8 mouse cellular contexts compared by ENCODE assay signal in the genomic region with DNA sequence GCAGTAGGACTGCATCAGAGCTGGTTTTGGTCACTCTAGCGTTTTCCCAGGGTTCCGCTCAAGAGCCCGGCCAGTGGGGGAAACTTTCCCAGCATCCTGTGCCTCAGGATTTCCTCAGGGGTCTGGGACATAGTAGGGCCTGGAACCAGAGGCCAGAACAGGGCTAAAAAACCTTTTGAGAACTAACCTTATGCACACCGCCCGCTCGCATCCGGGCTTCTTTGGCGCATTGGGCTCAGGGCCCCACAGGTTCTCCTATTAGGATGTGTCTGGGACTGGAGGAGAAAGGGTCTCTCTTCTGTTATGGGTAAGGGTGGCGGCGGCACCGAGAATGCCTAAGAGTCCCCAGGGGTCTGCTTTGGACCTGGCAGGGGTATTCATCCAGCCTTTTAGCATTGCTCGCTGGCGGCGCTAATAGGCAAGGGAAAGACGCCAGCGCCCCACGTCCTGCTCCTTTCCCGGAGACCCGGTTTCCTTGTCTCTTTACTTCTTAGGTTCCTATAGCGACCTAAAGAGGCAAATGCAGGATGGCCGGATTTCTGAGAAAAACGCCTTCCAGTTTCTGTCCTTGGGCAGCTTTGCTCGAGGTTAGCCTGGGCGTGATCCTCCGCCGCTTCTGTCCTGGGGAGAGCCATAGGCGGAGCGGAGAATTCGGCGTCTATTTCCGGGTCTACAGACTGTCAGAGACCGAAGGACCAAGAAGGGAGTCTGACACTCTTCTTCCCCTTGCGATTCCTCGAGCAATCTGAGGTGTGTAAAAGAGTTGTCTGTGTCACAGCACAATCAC. TPM values are rescaled to one million over a fixed set of nuclear protein-coding genes. Genes with fewer than 3 reads are reported as not detected.
DNase-seq lines count a peak whose midpoint lies in the region; ATAC-seq lines count a peak whose summit lies in the region.

No protein-coding gene starts in this region.

- peaks cover 75% of the 10 kb centered on the region for H3K27me3 ChIP-seq in heart, embryonic 11.5 days (ENCODE audit: control insufficient read depth, insufficient read depth, low read length)
- peaks cover 79% of the 10 kb centered on the region for H3K27me3 ChIP-seq in intestine, embryonic 14.5 days (replicated peaks; ENCODE audit: control insufficient read depth, insufficient read depth, low read length)
- peaks cover 75% of the 10 kb centered on the region for H3K27me3 ChIP-seq in midbrain, embryonic 14.5 days (ENCODE audit: control insufficient read depth, insufficient read depth, low read length)

- H3K9ac ChIP-seq in heart, embryonic 11.5 days (ENCODE audit: low read depth, low read length): no peak overlapping the region
- no peak overlapping the region for H3K9ac ChIP-seq in intestine, embryonic 14.5 days (ENCODE audit: low read length)
- no peak overlapping the region for H3K9ac ChIP-seq in midbrain, embryonic 14.5 days (replicated peaks; ENCODE audit: low read length)

- no peak for DNase-seq in heart, postnatal 36 days
- no peak for DNase-seq in intestine, embryonic 14.5 days (ENCODE audit: low spot score)
- peak; percentile 55 for DNase-seq in midbrain, embryonic 14.5 days
- DNase-seq in T-cell, adult 2 months (ENCODE audit: low spot score): no peak
- DNase-seq in gastrocnemius, postnatal 25 days: no peak
- no peak for DNase-seq in left cerebral cortex, postnatal 10 days (ENCODE audit: extremely low spot score in 1 of 2, low spot score in 2 of 2)

- H3K4me3 ChIP-seq in heart, embryonic 11.5 days (ENCODE audit: low read depth, low read length): peak overlapping the region; percentile 37
- peak overlapping the region; percentile 49 for H3K4me3 ChIP-seq in brown adipose tissue, adult 24 weeks (ENCODE audit: insufficient read depth, low read depth, low read length)
- no peak overlapping the region for H3K4me3 ChIP-seq in intestine, embryonic 14.5 days (ENCODE audit: low read depth, low read length)
- peak overlapping the region; percentile 22 for H3K4me3 ChIP-seq in midbrain, embryonic 14.5 days (replicated peaks; ENCODE audit: low read depth, low read length)

- peak overlapping the region; percentile 55 for H3K4me2 ChIP-seq in heart, embryonic 11.5 days
- peak overlapping the region; percentile 30 for H3K4me2 ChIP-seq in intestine, embryonic 14.5 days (ENCODE audit: low read length)
- peak overlapping the region; percentile 39 for H3K4me2 ChIP-seq in midbrain, embryonic 14.5 days (ENCODE audit: low read length)

- H3K27ac ChIP-seq in heart, embryonic 11.5 days (ENCODE audit: low read depth, low read length): no peak overlapping the region
- no peak overlapping the region for H3K27ac ChIP-seq in brown adipose tissue, adult 24 weeks (replicated peaks; ENCODE audit: low read depth, low read length)
- H3K27ac ChIP-seq in intestine, embryonic 14.5 days (ENCODE audit: low read depth): no peak overlapping the region
- H3K27ac ChIP-seq in midbrain, embryonic 14.5 days (replicated peaks; ENCODE audit: low read depth, low read length): no peak overlapping the region

- peaks cover 6% of the 10 kb centered on the region; the same call in 1 of the 2 replicates for H3K4me1 ChIP-seq in heart, embryonic 11.5 days (ENCODE audit: control insufficient read depth, insufficient read depth, low read length)
- no peaks in the 10 kb centered on the region for H3K4me1 ChIP-seq in brown adipose tissue, adult 24 weeks (ENCODE audit: control insufficient read depth, insufficient read depth, insufficient read length, low read length)
- H3K4me1 ChIP-seq in intestine, embryonic 14.5 days (replicated peaks; ENCODE audit: control insufficient read depth, insufficient read depth, low read length): no peaks in the 10 kb centered on the region
- H3K4me1 ChIP-seq in midbrain, embryonic 14.5 days (ENCODE audit: control insufficient read depth, insufficient read depth, low read length): 0 out of 2 replicates have a peak, but pooled peaks cover 6% of the 10 kb centered on the region

- H3K9me3 ChIP-seq in heart, embryonic 11.5 days (replicated peaks; ENCODE audit: control insufficient read depth, low read length): no peaks in the 10 kb centered on the region
- H3K9me3 ChIP-seq in intestine, embryonic 14.5 days (ENCODE audit: control insufficient read depth, low read length): no peaks in the 10 kb centered on the region
- no peaks in the 10 kb centered on the region for H3K9me3 ChIP-seq in midbrain, embryonic 14.5 days (ENCODE audit: control insufficient read depth, low read length)

- 1% methylated on average over 34 of the region's 34 CpGs for WGBS in heart, embryonic 11.5 days (ENCODE audit: insufficient replicate concordance)
- 2% methylated on average over 34 of the region's 34 CpGs for WGBS in intestine, embryonic 14.5 days
- WGBS in midbrain, embryonic 14.5 days: under 1% methylated on average over 34 of the region's 34 CpGs

- no peak for ATAC-seq in heart, embryonic 11.5 days (replicated peaks; ENCODE audit: insufficient number of reproducible peaks, low FRiP score, low TSS enrichment)
- ATAC-seq in intestine, embryonic 14.5 days (replicated peaks; ENCODE audit: low FRiP score, low TSS enrichment, low read depth): no peak
- ATAC-seq in midbrain, embryonic 14.5 days (ENCODE audit: low FRiP score, low TSS enrichment): no peak

- no peaks in the 10 kb centered on the region for H3K36me3 ChIP-seq in heart, embryonic 11.5 days (ENCODE audit: control insufficient read depth, insufficient read depth, low read length)
- no peaks in the 10 kb centered on the region for H3K36me3 ChIP-seq in intestine, embryonic 14.5 days (ENCODE audit: control insufficient read depth, insufficient read depth, low read length)
- H3K36me3 ChIP-seq in midbrain, embryonic 14.5 days (ENCODE audit: control insufficient read depth, insufficient read depth, low read length): no peaks in the 10 kb centered on the region

- intact Hi-C loops in heart, postnatal 36 days (cut with DNase I): no loop called here
- intact Hi-C loops in left cerebral cortex, postnatal 10 days (cut with DNase I): no loop called here

RNA-seq across cellular contexts. Expression of a gene that starts 2.4 kb away (rescaled TPM):
- not detected in 2 replicates for polyA plus RNA-seq in heart, embryonic 11.5 days (2014; fragmentation: Nextera tagmentation; extraction: Ambion mirVana)
- not detected for total RNA-seq in heart, postnatal 36 days (2021)
- polyA plus RNA-seq in brown adipose tissue, adult 24 weeks (2012; ENCODE audit: insufficient read depth, insufficient read length, missing spikeins): not detected in 2 replicates
- polyA plus RNA-seq in intestine, embryonic 14.5 days (2014; fragmentation: Nextera tagmentation; extraction: Ambion mirVana): not detected in 2 replicates
- 0.09 TPM in 1 of 2 replicates, not detected in the other for polyA plus RNA-seq in midbrain, embryonic 14.5 days (2014; fragmentation: Nextera tagmentation; extraction: Ambion mirVana)
- total RNA-seq in gastrocnemius, postnatal 25 days (2021): not detected
- not detected for total RNA-seq in left cerebral cortex, postnatal 10 days (2021)
